Mouse (Mus musculus): Measurements from ENCODE around the gene Gtf2i.
"Not testable (repeated sequence)": the region's sequence is repeated elsewhere in the genome, so short reads cannot be mapped to it uniquely, and the experiment has no call there.

The Gtf2i gene

GRCm38 (mm10) chr5:134314688-134315622 lies at the start of gene Gtf2i:
Gene Gtf2i (minus strand): TSS chr5:134314760.
- peak; percentile 94 for DNase-seq (ENCODE audit: low spot score)

- DNase-seq (ENCODE audit: low spot score): no peak
Measured at GRCm38 (mm10) chr5:134359101-134359500, 44.5 kb upstream of the Gtf2i start.

- DNase-seq (ENCODE audit: low spot score): not testable (repeated sequence)
Measured at GRCm38 (mm10) chr5:134355372-134355771, 40.8 kb upstream of the Gtf2i start.

GRCm38 (mm10) chr5:134353117-134353516 lies 38.6 kb upstream of the Gtf2i start:
- no peak for DNase-seq (ENCODE audit: low spot score)

GRCm38 (mm10) chr5:134352527-134353001 lies 38.0 kb upstream of the Gtf2i start:
- DNase-seq (ENCODE audit: low spot score): no peak

- no peak for DNase-seq (ENCODE audit: low spot score)
Measured at GRCm38 (mm10) chr5:134350660-134351059, 36.1 kb upstream of the Gtf2i start.

- DNase-seq (ENCODE audit: low spot score): no peak
Measured at GRCm38 (mm10) chr5:134347066-134347465, 32.5 kb upstream of the Gtf2i start.

- DNase-seq (ENCODE audit: low spot score): no peak
Measured at GRCm38 (mm10) chr5:134345449-134345848, 30.9 kb upstream of the Gtf2i start.

GRCm38 (mm10) chr5:134344076-134344475 lies 29.5 kb upstream of the Gtf2i start:
- DNase-seq (ENCODE audit: low spot score): no peak

- not testable (repeated sequence) for DNase-seq (ENCODE audit: low spot score)
Measured at GRCm38 (mm10) chr5:134343530-134343929, 29.0 kb upstream of the Gtf2i start.

GRCm38 (mm10) chr5:134342503-134343205 lies 28.1 kb upstream of the Gtf2i start:
- no peak for DNase-seq (ENCODE audit: low spot score)

GRCm38 (mm10) chr5:134341721-134342120 lies 27.2 kb upstream of the Gtf2i start:
- DNase-seq (ENCODE audit: low spot score): no peak

- no peak for DNase-seq (ENCODE audit: low spot score)
Measured at GRCm38 (mm10) chr5:134341321-134341720, 26.8 kb upstream of the Gtf2i start.

GRCm38 (mm10) chr5:134340101-134340522 lies 25.6 kb upstream of the Gtf2i start:
- no peak for DNase-seq (ENCODE audit: low spot score)

- DNase-seq (ENCODE audit: low spot score): not testable (repeated sequence)
Measured at GRCm38 (mm10) chr5:134337012-134337411, 22.5 kb upstream of the Gtf2i start.

GRCm38 (mm10) chr5:134332743-134333142 lies 18.2 kb upstream of the Gtf2i start:
- DNase-seq (ENCODE audit: low spot score): no peak

- DNase-seq (ENCODE audit: low spot score): no peak
Measured at GRCm38 (mm10) chr5:134330082-134330481, 15.5 kb upstream of the Gtf2i start.

- DNase-seq (ENCODE audit: low spot score): no peak
Measured at GRCm38 (mm10) chr5:134329311-134329710, 14.8 kb upstream of the Gtf2i start.

GRCm38 (mm10) chr5:134328482-134329001 lies 14.0 kb upstream of the Gtf2i start:
- no peak for DNase-seq (ENCODE audit: low spot score)

- DNase-seq (ENCODE audit: low spot score): no peak
Measured at GRCm38 (mm10) chr5:134325856-134326566, 11.5 kb upstream of the Gtf2i start.

- no peak for DNase-seq (ENCODE audit: low spot score)
Measured at GRCm38 (mm10) chr5:134323869-134324268, 9.3 kb upstream of the Gtf2i start.

GRCm38 (mm10) chr5:134323311-134323710 lies 8.8 kb upstream of the Gtf2i start:
- DNase-seq (ENCODE audit: low spot score): no peak

Data from left cerebral cortex, adult 11 months (tissue).